Mouse (Mus musculus) right cerebral cortex, postnatal 36 days (tissue): ENCODE results near the gene Cox7a1.
"Not testable (repeated sequence)": the region's sequence is repeated elsewhere in the genome, so short reads cannot be mapped to it uniquely, and the experiment has no call there.

Experiments used
- DNase-seq, 2 experiments: peaks; one replicate each; pipeline ENCODE4 v3.0.0; 2022; ENCODE audit warnings: low spot score in 2 of 2, mixed read lengths in 1 of 2

Cox7a1 gene

DNA sequence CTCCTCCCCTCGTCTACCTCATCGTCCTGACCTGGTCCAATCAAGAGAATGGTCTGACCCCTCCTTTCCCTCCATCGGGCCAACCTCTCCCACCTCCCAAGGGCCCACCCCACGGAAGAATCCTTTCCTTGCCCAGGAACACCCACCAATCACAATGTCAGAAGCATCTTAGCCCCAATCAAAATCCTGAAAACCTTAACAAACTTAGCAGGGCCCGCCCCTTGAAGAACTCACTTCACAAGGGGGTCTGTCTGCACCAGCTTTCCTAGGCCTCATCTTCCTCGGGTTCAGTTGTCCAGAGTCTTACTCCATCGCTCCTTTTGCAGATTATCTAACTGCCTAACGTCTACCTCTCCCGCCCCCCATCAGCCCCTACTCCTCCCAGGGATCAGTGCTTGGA is 9.1 kb downstream of the Cox7a1 start:
- no peak for DNase-seq

DNA sequence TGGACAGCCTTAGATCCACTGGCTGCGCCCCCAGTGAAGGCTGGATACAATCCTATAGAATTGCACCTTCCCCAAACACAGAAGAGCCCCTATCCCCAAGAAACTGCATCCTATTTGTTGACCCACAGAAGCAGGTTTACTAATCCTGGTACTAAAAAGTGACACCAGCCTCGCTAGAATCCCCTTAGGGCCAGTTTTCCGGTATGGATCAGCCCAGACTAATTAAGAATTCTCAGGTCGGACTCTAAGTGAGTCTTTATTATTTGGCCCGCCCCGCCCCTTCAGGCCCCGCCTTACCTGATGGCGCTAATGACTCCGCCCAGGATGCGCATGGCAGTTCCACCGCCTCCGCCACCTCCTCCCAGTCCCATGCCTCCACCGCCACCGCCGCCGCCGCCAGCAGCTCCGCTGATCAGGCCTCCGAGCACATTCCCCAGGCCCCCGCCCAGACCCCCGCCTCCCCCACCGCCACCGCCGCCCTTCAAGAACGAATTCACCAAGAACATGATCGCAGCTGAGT is 9.7 kb downstream of the Cox7a1 start:
- DNase-seq: peak; percentile 53

DNA sequence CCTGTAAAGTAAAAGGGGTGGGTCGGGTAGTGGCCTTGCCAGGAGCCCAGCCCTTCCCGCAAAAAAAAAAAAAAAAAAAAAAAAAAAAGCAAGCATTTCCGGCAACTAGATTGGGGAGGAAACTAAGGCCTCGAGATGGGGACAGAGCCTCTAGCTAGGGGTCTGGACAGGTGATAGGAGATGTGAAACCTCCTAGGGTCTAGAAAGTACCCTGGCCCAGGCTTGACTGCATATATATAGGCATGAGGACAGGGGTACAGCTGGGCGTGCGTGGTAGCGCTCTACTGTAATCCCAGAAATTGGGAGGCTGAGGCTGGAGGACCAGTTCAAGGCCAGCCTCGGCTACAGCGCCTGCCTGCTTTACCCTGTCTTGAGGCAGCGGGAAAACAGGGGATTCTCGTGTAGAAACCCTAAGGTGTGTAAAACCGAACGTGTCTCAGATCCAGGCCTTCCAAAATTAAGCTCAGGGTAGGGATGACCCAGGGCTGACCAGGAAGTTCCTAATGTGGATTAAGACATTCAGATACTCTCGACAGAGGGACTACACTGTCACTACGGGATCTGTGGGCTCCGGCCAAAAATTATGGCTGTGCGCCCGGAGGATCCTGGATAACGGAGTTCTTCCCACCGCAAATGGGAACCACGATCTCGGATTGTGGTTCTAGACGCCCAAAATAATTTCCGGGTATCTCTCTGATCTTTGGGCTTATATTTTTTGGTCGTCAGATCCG is 10.3 kb downstream of the Cox7a1 start:
- peak in 1 of 2 experiments; percentile 25 for DNase-seq

DNA sequence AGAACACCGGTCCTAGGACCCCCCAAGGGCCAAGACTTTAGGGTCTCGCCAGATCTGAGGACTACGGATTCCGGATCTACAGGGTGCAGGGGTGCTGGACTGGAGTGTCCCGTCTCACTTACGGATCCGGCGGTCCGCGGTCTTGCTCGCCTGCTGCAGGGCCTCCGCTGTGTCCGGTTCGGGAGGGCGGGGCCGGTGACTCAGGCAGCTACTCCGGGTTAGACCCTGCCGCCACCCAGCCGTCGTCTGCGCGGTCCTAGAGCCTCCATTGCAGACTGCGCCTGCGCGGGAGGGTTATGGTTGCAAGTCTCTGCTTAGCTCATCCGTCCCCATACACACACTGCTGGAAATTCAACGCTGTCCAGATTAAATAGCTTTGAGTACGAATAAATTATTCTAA is 10.9 kb downstream of the Cox7a1 start:
- DNase-seq: peak; percentile 92 to 94

DNA sequence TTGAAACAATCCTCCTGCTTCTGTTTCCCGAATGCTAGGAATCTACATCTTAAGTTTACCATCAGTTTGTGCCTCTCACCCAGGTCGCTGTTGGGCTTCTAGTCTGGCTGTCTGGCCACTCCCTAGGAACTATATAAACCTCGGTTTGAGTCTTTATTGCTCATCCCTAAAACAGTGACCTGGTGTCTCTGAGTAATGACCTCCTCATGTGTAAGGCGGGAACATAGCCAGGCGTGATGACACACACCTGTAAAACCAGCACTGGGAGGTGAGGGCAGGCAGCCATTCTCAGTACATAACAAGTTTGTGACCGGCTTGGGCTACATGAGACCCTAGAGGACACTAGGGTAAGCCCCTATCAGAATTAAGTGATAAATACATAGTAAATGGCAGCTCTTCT is 11.5 kb downstream of the Cox7a1 start:
- no peak for DNase-seq

DNA sequence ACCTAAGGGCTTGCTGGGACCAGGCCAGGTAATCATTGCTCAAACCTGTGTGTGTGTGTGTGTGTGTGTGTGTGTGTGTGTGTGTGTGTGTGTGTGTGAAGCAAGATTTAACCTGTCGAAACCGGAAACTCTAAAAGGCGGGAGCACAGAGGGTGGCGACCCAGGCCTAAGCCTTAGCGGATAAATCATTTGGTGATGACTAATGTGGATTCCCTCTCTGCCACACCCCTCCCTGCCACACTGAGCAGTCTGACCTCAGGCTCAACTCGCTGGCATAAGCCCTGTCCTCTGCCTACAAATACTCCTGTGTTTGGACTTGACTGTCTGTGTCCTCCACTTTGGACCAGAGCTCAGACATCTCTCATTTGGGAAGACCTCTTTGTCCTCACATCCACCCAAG is 12.2 kb downstream of the Cox7a1 start:
- no peak for DNase-seq

DNA sequence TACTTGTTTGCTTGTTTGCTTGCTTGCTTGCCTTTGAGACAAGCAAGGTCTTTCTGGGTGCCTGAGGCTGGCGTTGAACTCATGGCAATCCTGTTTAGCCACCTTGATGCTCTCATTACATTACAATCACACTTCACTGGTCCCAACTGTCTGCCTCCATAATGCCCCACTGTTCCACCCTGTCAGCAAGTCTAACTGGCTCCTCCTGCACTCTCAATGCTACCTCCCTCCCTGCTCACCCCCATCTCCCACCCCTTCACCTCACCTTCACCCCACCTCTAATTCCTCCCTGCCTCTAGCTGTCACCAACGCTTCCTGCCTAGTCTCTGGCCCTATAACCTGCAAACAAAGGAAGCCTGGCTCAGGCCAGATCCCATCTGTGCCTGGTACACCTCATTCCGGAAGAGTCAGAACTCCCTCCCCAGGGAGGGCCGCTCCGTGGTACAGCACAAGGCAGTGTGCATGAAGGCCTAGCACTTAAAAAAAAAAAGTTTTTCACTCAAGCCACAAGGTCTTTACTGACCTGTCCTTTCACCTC is 13.7 kb downstream of the Cox7a1 start:
- no peak for DNase-seq

DNA sequence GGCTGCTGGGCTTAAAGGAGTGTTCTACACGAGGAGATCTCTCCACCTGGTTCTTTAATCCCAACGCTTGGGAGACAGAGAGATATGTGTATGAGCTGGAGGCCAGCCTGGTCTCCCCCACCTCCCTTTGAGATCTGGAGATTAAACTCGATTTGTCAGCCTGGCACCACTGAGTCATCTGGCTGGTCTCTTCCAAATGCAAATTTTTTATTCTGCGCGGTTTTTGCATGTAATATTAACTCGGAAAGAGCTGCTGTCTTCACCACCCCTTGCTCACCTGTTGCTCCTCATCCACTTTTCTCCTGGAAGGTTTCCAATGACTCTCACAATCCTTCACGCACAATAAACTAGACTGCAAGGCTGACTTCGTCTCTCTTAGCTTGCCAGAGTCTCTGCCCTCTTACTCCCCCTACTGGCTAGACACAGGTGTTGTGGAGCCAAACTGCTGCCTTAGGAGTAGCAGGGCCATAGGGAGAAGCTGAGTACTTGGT is 14.6 kb downstream of the Cox7a1 start, which contains the start of gene Capns1:
TSS of gene Capns1 (minus strand) at position 331 of the 491 bp plus-strand sequence.
- peak in 1 of 2 experiments; percentile 34 for DNase-seq

DNA sequence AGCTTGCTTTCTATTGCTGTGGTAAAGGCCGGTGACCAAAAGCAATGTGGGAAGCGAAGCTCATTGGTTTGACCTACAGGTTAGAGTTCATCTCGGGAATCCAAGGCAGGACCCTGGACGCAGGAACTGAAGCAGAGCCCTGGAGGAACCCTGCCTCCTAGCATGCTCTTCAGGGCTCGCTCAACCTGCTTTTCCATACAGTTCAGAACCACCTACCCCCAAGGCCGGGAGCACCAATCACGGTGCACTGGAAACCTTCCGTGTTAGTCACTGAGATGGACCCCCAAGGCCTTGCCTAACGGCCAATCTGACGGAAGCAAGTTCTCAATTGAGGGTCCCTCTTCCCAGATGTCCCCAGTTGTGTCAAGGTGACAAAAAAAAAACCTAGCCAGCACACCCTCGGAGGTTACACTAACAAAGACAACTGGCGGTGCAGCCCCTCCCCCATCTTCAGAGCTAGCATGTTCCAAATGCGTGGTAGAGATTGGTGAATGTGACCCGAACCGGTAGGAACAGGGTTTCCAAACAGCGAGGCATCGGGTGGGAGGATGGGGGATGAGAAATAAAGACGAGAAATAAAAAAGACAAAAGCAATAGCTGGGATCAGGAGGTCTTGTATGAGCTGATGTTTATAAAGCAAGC is 15.7 kb downstream of the Cox7a1 start:
- DNase-seq: no peak

DNA sequence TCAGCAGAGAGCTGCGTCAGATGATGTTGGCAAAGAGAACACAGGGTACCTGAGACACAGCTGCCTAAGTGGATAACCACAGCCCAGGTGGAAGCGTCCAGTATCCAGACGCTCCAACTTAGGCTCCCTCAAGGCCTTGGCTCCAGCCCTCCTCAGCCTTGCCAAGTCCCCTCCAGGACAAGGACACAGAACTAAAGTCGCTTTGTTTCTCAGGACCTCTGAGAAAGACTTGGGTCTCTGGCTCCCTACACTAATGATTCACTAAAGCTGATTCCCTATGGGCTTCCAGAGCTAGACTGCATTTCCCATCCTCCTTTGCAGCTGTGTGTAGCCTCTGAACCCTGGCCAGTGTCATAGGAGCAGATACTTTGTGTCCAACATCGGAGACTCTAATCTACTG is 16.3 kb downstream of the Cox7a1 start:
- DNase-seq: no peak

DNA sequence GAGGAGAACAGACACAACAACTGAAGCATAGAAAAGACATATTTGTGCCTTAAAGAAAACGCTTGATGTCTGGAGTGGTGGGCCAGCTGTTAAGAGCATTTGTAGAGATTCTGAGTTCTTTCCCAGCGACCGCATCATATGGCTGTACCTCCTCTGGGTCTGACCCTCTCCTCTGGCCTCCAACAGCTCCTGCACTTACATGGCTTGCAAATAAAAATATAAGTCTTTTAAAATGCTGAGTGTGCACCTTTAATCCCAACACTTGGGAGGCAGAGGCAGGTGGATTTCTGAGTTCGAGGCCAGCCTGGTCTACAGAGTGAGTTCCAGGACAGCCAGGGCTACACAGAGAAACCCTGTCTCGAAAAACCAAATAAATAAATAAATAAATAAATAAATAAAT is 16.7 kb downstream of the Cox7a1 start:
- DNase-seq: not testable (repeated sequence)

DNA sequence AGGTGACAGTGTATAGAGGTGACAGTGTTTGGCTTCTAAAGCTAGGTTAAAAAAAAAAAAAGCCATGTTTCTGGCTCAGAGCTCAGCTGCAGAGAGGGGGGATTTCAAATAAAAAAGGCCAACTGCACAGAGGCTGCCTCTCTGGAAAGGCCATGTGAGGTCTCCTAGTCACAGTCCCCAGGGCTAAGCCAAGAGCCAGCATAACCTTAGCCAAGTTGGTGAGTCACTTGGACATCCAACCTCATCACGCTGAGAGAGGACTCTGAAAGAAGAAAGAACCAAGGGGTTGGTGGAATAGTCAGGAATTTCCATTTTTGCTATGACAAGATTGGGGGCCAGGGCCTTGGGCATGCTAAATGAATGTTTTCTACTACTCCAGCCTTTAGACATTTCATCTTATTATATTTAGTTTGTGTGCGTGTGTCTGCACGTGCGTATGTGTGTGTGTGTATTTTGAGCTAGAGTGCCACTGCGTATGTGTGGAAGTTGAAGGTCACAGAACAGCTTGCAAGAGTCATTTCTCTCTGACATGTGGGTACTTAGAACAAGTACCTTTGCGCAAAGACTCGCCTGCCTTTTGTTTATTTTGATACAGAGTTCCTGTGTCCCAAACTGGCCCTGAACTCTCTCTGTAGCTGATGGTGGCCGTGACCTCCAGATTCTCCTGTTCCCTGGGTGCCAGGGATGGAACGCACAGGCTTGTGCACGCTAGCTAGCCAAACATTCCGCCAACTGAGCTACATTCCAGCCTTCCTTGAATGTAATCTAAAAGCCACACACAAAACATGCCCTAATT is 19.1 kb downstream of the Cox7a1 start:
- DNase-seq: no peak

DNA sequence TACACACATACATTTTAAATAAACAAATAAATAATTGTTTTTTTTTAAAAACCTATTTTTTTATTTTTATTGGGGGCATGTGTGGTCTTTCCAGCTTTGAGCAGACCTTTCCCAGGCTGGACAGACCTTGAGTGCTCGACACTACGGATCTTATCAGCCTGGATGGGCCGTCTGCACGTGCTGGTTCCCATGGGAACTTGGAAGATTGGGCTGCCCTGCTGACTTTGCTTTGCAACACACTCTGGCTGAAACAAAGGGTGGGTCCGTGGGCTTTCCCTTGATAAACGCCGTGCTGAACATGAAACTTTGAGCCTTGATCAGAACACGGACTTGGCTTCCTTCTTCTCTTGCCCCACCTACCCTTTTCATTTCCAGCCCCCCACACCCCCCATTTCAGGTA is 20.4 kb downstream of the Cox7a1 start:
- no peak for DNase-seq

DNA sequence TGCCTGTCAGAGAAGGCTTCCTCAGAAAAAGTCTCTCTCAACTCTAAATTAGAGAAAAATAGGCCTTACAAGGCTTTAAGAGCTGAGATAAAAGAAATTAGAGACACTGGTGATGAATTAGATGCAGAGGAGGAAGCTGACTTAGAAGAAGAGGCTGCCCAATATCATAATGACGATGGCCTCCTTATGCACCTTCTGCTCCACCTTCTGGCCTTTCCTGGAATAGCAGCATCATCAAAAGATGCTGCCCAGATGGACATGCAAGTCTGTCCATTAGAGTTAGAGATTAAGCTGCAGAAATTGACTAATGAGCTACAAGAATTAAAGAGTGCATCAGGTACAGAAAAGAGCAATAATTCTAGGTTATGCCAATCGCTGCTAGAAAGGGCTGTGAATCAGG is 21.4 kb downstream of the Cox7a1 start:
- DNase-seq: no peak

DNA sequence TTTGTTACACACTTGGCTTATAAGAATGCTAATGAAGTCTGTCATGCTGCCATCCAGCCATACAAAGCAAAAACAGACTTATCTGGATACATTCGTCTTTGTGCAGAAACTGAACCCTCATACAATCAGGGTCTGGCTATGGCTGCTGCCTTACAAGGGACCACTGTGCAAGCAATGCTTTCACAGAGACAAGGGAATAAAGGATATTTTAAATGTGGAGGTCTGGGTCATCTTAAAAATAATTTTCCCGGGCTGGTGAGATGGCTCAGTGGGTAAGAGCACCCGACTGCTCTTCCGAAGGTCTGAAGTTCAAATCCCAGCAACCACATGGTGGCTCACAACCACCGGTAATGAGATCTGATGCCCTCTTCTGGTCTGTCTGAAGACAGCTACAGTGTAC is 22.4 kb downstream of the Cox7a1 start:
- DNase-seq: not testable (repeated sequence)

DNA sequence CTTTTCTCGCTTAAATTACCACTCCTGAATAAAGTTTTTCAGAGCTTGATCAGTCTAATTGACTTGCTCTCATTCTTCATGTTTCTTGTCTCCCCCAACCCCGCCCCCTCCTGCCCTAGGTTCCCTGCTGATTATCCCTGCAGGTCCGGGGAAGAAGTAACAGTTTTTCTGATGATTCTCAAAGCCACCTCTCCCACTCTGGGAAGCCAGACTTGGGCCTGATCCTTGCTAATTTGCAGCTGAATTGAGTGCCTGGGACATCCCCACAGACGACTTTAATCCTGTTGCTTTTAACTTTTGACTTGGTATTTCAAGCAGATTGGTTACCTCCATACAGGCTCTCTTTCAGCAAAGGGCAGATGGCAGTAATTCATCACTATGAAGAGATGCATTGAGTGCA is 27.1 kb downstream of the Cox7a1 start:
- DNase-seq: no peak

DNA sequence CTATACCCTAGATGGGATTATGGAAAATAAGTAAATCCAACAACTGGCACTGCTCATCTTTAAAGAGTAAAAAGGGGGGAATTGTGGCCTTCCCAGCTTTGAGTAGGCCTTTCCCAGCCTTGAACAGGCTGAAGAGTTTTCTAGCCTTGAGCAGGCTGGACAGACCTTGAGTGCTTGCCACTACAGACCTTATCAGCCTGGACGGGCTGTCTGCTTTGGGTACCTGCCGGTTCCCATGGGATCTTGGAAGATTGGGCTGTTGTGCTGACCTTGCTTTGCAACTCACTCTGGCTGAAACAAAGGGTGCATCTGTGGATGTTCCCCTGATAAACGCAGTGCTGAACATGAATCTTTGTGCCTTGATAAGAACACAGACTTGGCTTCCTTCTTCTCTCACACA is 29.9 kb downstream of the Cox7a1 start:
- no peak for DNase-seq

DNA sequence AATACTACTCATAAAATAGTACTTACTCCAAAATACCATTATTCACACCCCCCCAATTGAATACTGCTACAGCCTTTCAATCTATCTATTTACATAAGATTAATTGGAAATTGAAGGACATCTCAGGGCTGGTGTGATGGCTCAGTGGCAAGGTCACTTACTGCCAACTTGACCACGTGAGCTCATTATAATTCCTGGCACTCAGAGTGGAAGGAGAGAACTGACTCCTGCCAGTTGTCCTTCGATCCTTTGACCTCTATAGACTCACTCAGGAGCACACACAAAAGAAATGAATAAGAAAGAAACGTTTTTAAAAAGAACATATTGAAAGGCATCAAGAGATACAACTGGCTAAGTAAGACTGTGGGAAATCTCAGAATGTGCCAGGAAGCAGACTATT is 31.9 kb downstream of the Cox7a1 start:
- no peak for DNase-seq

DNA sequence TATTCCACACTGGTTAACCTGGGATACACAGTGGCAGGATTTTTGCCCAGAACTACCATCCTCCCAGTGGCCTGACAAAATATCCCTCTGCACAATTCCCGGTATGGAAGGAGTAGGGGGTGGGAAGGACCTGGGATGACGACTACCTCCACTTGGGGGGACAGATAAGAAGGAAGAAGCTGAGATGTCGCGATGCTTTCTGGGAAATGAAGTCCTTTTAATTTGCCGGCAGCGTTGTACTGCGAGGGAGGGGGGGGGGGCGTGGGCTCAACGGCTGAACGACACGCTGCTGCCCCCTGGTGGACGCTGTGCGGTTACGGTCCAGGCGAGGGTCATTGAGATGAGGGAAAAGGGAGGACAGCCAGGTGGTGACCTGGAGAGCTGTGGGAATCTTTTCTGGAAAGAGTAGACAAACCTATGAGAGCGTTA is 32.8 kb downstream of the Cox7a1 start:
- peak in 1 of 2 experiments; percentile 61 for DNase-seq

DNA sequence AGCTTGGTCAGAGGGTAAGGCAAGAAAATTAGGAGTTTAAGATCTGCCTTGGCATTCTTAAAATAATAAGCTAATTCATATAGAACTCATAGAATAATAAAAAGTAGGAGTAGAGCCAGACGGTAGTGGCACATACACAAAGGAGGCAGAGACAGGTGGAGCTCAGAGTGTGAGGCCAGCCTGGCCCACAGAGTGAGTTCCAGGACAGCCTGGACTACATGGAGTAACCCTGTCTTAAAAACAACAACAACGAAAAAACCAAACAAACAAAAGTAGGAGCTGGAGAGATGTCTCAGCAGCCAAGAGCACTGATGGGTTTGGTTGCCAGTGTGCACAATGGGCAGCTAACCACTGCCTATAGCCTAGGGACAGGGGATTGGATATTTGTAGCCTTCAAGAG is 33.3 kb downstream of the Cox7a1 start:
- no peak for DNase-seq

DNA sequence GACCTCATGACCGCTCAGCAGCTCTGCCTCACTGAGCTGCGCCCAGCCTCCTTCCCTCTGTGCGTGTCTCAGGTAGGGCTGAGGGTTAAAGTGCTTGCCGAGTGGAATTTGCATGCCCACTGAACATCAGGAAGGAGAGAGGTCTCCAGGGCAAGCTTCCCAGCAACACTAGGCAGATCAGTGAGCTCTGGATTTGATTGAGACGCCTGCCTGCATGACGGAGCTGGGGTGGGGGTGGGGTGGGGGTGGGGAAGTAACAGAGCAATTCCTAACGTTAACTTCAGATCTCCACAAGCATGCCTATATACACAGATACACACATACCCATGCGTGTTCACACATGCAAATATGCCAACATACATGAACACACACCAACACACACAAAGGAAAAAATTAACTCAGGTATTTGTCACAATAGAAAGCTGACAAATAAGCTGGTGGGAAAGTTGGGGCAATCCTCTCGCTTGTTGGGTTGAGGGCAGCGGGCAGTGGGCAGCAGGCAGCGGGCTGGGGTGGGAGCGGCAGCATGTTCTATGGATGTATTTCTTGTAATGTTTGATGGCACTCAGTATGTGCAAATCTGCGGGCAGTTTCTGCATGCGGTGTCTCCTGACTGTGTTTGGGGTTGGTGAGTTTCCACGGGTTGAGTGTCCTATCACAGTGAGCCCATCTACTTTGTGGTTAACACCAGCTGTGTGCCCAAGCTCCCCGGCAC is 35.5 kb downstream of the Cox7a1 start:
- no peak for DNase-seq
